Mouse (Mus musculus): ENCODE results near the gene Elf5. TPM values are rescaled to one million over a fixed set of nuclear protein-coding genes. Genes with fewer than 3 reads are reported as not detected.

The Elf5 gene
- polyA plus RNA-seq, 1 experiment from 2014 or later: not detected

GRCm38 (mm10) chr2:103400691-103401090 is 10.8 kb upstream of the Elf5 start:
- Histone ChIP-seq H3K4me1 (replicated peaks; ENCODE audit: control insufficient read depth, insufficient read depth, low read length) (no peaks in the 10 kb centered on the region), H3K4me3 (replicated peaks; ENCODE audit: low read length) (no peak overlapping the region), H3K36me3 (ENCODE audit: control insufficient read depth, insufficient read depth) (no peaks in the 10 kb centered on the region), H3K27ac (ENCODE audit: low read length) (no peak overlapping the region), H3K9ac (replicated peaks; ENCODE audit: low read depth, low read length) (no peak overlapping the region), H3K27me3 (replicated peaks; ENCODE audit: control insufficient read depth, insufficient read depth, low read length) (no peaks in the 10 kb centered on the region), H3K9me3 (ENCODE audit: control insufficient read depth, low read length) (no peaks in the 10 kb centered on the region), H3K4me2 (ENCODE audit: low read length) (no peak overlapping the region)
- no peak for ATAC-seq
- WGBS: 67% methylated on average over 4 of the region's 4 CpGs

- Histone ChIP-seq H3K27ac (ENCODE audit: low read length) (no peak overlapping the region), H3K36me3 (ENCODE audit: control insufficient read depth, insufficient read depth) (no peaks in the 10 kb centered on the region), H3K9ac (replicated peaks; ENCODE audit: low read depth, low read length) (no peak overlapping the region), H3K4me1 (replicated peaks; ENCODE audit: control insufficient read depth, insufficient read depth, low read length) (no peaks in the 10 kb centered on the region), H3K4me2 (ENCODE audit: low read length) (no peak overlapping the region), H3K9me3 (ENCODE audit: control insufficient read depth, low read length) (no peaks in the 10 kb centered on the region), H3K4me3 (replicated peaks; ENCODE audit: low read length) (no peak overlapping the region), H3K27me3 (replicated peaks; ENCODE audit: control insufficient read depth, insufficient read depth, low read length) (no peaks in the 10 kb centered on the region)
- 72% methylated on average over 3 of the region's 3 CpGs for WGBS
- no peak for ATAC-seq
Measured at GRCm38 (mm10) chr2:103406239-103406638, 5.2 kb upstream of the Elf5 start.

GRCm38 (mm10) chr2:103411816-103412215 is 328 bp downstream of the Elf5 start:
- H3K36me3 ChIP-seq (ENCODE audit: control insufficient read depth, insufficient read depth): no peaks in the 10 kb centered on the region
- H3K9ac ChIP-seq (replicated peaks; ENCODE audit: low read depth, low read length): no peak overlapping the region
- no peaks in the 10 kb centered on the region for H3K4me1 ChIP-seq (replicated peaks; ENCODE audit: control insufficient read depth, insufficient read depth, low read length)
- no peaks in the 10 kb centered on the region for H3K9me3 ChIP-seq (ENCODE audit: control insufficient read depth, low read length)
- no peak for ATAC-seq
- no peak overlapping the region for H3K27ac ChIP-seq (ENCODE audit: low read length)
- H3K27me3 ChIP-seq (replicated peaks; ENCODE audit: control insufficient read depth, insufficient read depth, low read length): no peaks in the 10 kb centered on the region
- WGBS: 83% methylated on average over 3 of the region's 3 CpGs
- H3K4me3 ChIP-seq (replicated peaks; ENCODE audit: low read length): no peak overlapping the region
- H3K4me2 ChIP-seq (ENCODE audit: low read length): no peak overlapping the region

GRCm38 (mm10) chr2:103413381-103413780 is 1.9 kb downstream of the Elf5 start:
- Histone ChIP-seq H3K27me3 (replicated peaks; ENCODE audit: control insufficient read depth, insufficient read depth, low read length) (no peaks in the 10 kb centered on the region), H3K4me3 (replicated peaks; ENCODE audit: low read length) (no peak overlapping the region), H3K27ac (ENCODE audit: low read length) (no peak overlapping the region), H3K4me1 (replicated peaks; ENCODE audit: control insufficient read depth, insufficient read depth, low read length) (no peaks in the 10 kb centered on the region), H3K9ac (replicated peaks; ENCODE audit: low read depth, low read length) (no peak overlapping the region), H3K4me2 (ENCODE audit: low read length) (no peak overlapping the region), H3K36me3 (ENCODE audit: control insufficient read depth, insufficient read depth) (no peaks in the 10 kb centered on the region), H3K9me3 (ENCODE audit: control insufficient read depth, low read length) (no peaks in the 10 kb centered on the region)
- 92% methylated on average over 5 of the region's 5 CpGs for WGBS
- no peak for ATAC-seq

- no peak overlapping the region for H3K4me2 ChIP-seq (ENCODE audit: low read length)
- WGBS: 96% methylated on average over 3 of the region's 3 CpGs
- H3K4me1 ChIP-seq (replicated peaks; ENCODE audit: control insufficient read depth, insufficient read depth, low read length): no peaks in the 10 kb centered on the region
- no peaks in the 10 kb centered on the region for H3K36me3 ChIP-seq (ENCODE audit: control insufficient read depth, insufficient read depth)
- no peak for ATAC-seq
- no peaks in the 10 kb centered on the region for H3K9me3 ChIP-seq (ENCODE audit: control insufficient read depth, low read length)
- no peak overlapping the region for H3K9ac ChIP-seq (replicated peaks; ENCODE audit: low read depth, low read length)
- H3K4me3 ChIP-seq (replicated peaks; ENCODE audit: low read length): no peak overlapping the region
- no peak overlapping the region for H3K27ac ChIP-seq (ENCODE audit: low read length)
- H3K27me3 ChIP-seq (replicated peaks; ENCODE audit: control insufficient read depth, insufficient read depth, low read length): no peaks in the 10 kb centered on the region
Measured at GRCm38 (mm10) chr2:103415774-103416173, 4.3 kb downstream of the Elf5 start.

GRCm38 (mm10) chr2:103420650-103421507 is 9.4 kb downstream of the Elf5 start:
- no peaks in the 10 kb centered on the region for H3K9me3 ChIP-seq (ENCODE audit: control insufficient read depth, low read length)
- H3K27me3 ChIP-seq (replicated peaks; ENCODE audit: control insufficient read depth, insufficient read depth, low read length): no peaks in the 10 kb centered on the region
- H3K36me3 ChIP-seq (ENCODE audit: control insufficient read depth, insufficient read depth): no peaks in the 10 kb centered on the region
- peaks cover 7% of the 10 kb centered on the region for H3K4me1 ChIP-seq (replicated peaks; ENCODE audit: control insufficient read depth, insufficient read depth, low read length)
- no peak overlapping the region for H3K27ac ChIP-seq (ENCODE audit: low read length)
- 65% methylated on average over 15 of the region's 15 CpGs for WGBS
- H3K9ac ChIP-seq (replicated peaks; ENCODE audit: low read depth, low read length): no peak overlapping the region
- no peak for ATAC-seq
- no peak overlapping the region for H3K4me3 ChIP-seq (replicated peaks; ENCODE audit: low read length)
- H3K4me2 ChIP-seq (ENCODE audit: low read length): no peak overlapping the region

GRCm38 (mm10) chr2:103423884-103424283 is 12.4 kb downstream of the Elf5 start:
- no peak overlapping the region for H3K4me3 ChIP-seq (replicated peaks; ENCODE audit: low read length)

GRCm38 (mm10) chr2:103424349-103425026 is 13.0 kb downstream of the Elf5 start:
- ATAC-seq: peak; percentile 78
- Histone ChIP-seq H3K27me3 (replicated peaks; ENCODE audit: control insufficient read depth, insufficient read depth, low read length) (no peaks in the 10 kb centered on the region), H3K9ac (replicated peaks; ENCODE audit: low read depth, low read length) (no peak overlapping the region), H3K4me3 (replicated peaks; ENCODE audit: low read length) (no peak overlapping the region), H3K27ac (ENCODE audit: low read length) (no peak overlapping the region), H3K4me1 (replicated peaks; ENCODE audit: control insufficient read depth, insufficient read depth, low read length) (peaks cover 7% of the 10 kb centered on the region), H3K4me2 (ENCODE audit: low read length) (peak overlapping the region; percentile 13), H3K9me3 (ENCODE audit: control insufficient read depth, low read length) (no peaks in the 10 kb centered on the region), H3K36me3 (ENCODE audit: control insufficient read depth, insufficient read depth) (no peaks in the 10 kb centered on the region)
- WGBS: 11% methylated on average over 12 of the region's 12 CpGs

More at GRCm38 (mm10) chr2:103423884-103424283, 12.4 kb downstream of the Elf5 start:
- Histone ChIP-seq H3K9ac (replicated peaks; ENCODE audit: low read depth, low read length) (no peak overlapping the region), H3K27me3 (replicated peaks; ENCODE audit: control insufficient read depth, insufficient read depth, low read length) (no peaks in the 10 kb centered on the region), H3K27ac (ENCODE audit: low read length) (no peak overlapping the region), H3K36me3 (ENCODE audit: control insufficient read depth, insufficient read depth) (no peaks in the 10 kb centered on the region), H3K9me3 (ENCODE audit: control insufficient read depth, low read length) (no peaks in the 10 kb centered on the region), H3K4me1 (replicated peaks; ENCODE audit: control insufficient read depth, insufficient read depth, low read length) (peaks cover 7% of the 10 kb centered on the region), H3K4me2 (ENCODE audit: low read length) (peak overlapping the region; percentile 13)
- 34% methylated on average over 12 of the region's 12 CpGs for WGBS
- ATAC-seq: 0 out of 2 replicates have a peak, but pooled peaks have one; percentile 11

- H3K4me3 ChIP-seq (replicated peaks; ENCODE audit: low read length): no peak overlapping the region
- H3K4me1 ChIP-seq (replicated peaks; ENCODE audit: control insufficient read depth, insufficient read depth, low read length): peaks cover 7% of the 10 kb centered on the region
- H3K27me3 ChIP-seq (replicated peaks; ENCODE audit: control insufficient read depth, insufficient read depth, low read length): no peaks in the 10 kb centered on the region
- no peaks in the 10 kb centered on the region for H3K9me3 ChIP-seq (ENCODE audit: control insufficient read depth, low read length)
- H3K36me3 ChIP-seq (ENCODE audit: control insufficient read depth, insufficient read depth): no peaks in the 10 kb centered on the region
- no peak for ATAC-seq
- H3K9ac ChIP-seq (replicated peaks; ENCODE audit: low read depth, low read length): no peak overlapping the region
- 80% methylated on average over 11 of the region's 11 CpGs for WGBS
- no peak overlapping the region for H3K4me2 ChIP-seq (ENCODE audit: low read length)
- H3K27ac ChIP-seq (ENCODE audit: low read length): no peak overlapping the region
Measured at GRCm38 (mm10) chr2:103425456-103426063, 14.1 kb downstream of the Elf5 start.

Measured in forebrain, embryonic 16.5 days (tissue).